Mouse (Mus musculus): ENCODE data around the gene Zdhhc11. TPM values are rescaled to one million over a fixed set of nuclear protein-coding genes. Genes with fewer than 3 reads are reported as not detected.

Gene Zdhhc11
- not detected in 2 replicates for polyA plus RNA-seq (2015; fragmentation: Nextera tagmentation; extraction: Ambion mirVana)

GRCm38 (mm10) chr13:73963551-73963950 lies at the start of gene Zdhhc11:
Zdhhc11 (plus strand) TSS chr13:73963851.
- no peak within 1 kb of the TSS for H3K4me2 ChIP-seq
- H3K27me3 ChIP-seq (replicated peaks), result no peaks in the 10 kb centered on the region
- no peak for ATAC-seq (ENCODE audit: insufficient read depth, low FRiP score, low read depth)
- H3K36me3 ChIP-seq, result peaks cover 21% of the 10 kb centered on the region; the same call in 1 of the 2 replicates
- no peaks in the 10 kb centered on the region for H3K4me1 ChIP-seq
- H3K4me3 ChIP-seq (replicated peaks), result no peak within 1 kb of the TSS
- H3K9ac ChIP-seq, result no peak within 1 kb of the TSS
- H3K9me3 ChIP-seq, result no peaks in the 10 kb centered on the region
- WGBS, result 83% methylated on average over 5 of the region's 5 CpGs
- H3K27ac ChIP-seq, result no peak within 1 kb of the TSS

DNA sequence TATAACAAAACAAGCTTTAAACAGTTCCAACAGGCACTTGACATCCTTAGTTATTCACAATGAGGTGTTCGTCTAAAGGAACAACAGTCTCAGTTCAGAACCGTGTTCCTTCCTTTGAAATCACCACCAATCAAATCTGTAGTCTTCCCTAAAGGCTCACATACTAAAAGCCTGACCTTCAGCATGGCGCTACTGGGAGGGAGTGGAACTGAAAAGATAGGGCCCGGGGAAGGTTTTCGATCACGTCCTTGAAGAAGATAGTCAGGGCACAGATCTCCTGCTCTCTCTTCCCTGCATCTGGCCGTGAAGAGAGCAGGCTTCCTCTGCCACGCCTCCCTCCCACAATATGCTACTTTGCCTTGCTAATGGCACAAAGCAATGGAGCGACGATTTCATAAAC lies 31.4 kb upstream of the Zdhhc11 start:
- Histone ChIP-seq H3K9me3 (no peaks in the 10 kb centered on the region), H3K36me3 (peaks cover 21% of the 10 kb centered on the region), H3K9ac (no peak overlapping the region), H3K4me2 (no peak overlapping the region), H3K4me1 (0 out of 2 replicates have a peak, but pooled peaks cover 6% of the 10 kb centered on the region), H3K27me3 (replicated peaks) (no peaks in the 10 kb centered on the region), H3K27ac (no peak overlapping the region), H3K4me3 (replicated peaks) (no peak overlapping the region)
- no peak for ATAC-seq (ENCODE audit: insufficient read depth, low FRiP score, low read depth)
- 88% methylated on average over 10 of the region's 10 CpGs for WGBS

- Histone ChIP-seq H3K4me1 (peaks cover 12% of the 10 kb centered on the region; the same call in 1 of the 2 replicates), H3K27me3 (replicated peaks) (no peaks in the 10 kb centered on the region), H3K4me3 (replicated peaks) (peak overlapping the region; percentile 73), H3K27ac (no peak overlapping the region), H3K9ac (peak overlapping the region; percentile 51), H3K9me3 (no peaks in the 10 kb centered on the region), H3K36me3 (peaks cover 6% of the 10 kb centered on the region), H3K4me2 (peak overlapping the region; percentile 57)
- peak; percentile 4; the same call in 1 of the 2 replicates for ATAC-seq (ENCODE audit: insufficient read depth, low FRiP score, low read depth)
- WGBS, result 15% methylated on average over 5 of the region's 5 CpGs
Measured at GRCm38 (mm10) chr13:73936938-73937320, 26.7 kb upstream of the Zdhhc11 start.

GRCm38 (mm10) chr13:73937321-73938176 lies 26.1 kb upstream of the Zdhhc11 start, which contains the start of the genes Trip13 and Brd9:
Trip13 (minus strand) TSS chr13:73937784.
Brd9 (plus strand) TSS chr13:73937811.
- peak within 1 kb of the TSS; percentile 73 for H3K4me3 ChIP-seq (replicated peaks)
- H3K36me3 ChIP-seq, result peaks cover 12% of the 10 kb centered on the region
- peak within 1 kb of the TSS; percentile 93 for H3K27ac ChIP-seq
- peak within 1 kb of the TSS; percentile 57 for H3K4me2 ChIP-seq
- WGBS, result under 1% methylated on average over 82 of the region's 82 CpGs
- peak within 1 kb of the TSS; percentile 51 for H3K9ac ChIP-seq
- peak; percentile 97 for ATAC-seq (ENCODE audit: insufficient read depth, low FRiP score, low read depth)
- H3K4me1 ChIP-seq, result peaks cover 12% of the 10 kb centered on the region; the same call in 1 of the 2 replicates
- no peaks in the 10 kb centered on the region for H3K9me3 ChIP-seq
- no peaks in the 10 kb centered on the region for H3K27me3 ChIP-seq (replicated peaks)

DNA sequence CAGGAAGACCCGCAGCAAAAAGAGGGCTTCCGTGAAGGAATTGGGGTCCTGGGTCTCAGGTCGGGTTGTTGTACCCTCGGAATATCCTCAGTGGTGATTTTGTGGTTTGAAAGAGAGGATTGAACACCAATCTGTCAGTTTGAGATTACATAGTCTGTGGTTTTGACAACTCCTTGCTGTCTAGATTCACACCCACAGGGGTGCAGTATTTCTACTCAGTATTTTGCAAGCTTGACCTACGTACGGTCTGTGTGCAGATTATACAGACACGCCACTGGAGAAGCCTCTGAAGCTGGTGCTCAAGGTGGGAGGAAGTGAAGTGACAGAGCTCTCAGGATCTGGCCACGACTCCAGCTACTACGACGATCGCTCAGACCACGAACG lies 25.5 kb upstream of the Zdhhc11 start:
- Histone ChIP-seq H3K27ac (peak overlapping the region; percentile 93; the same call in 1 of the 2 replicates), H3K9ac (peak overlapping the region; percentile 51; the same call in 1 of the 2 replicates), H3K4me2 (peak overlapping the region; percentile 57), H3K4me1 (peaks cover 12% of the 10 kb centered on the region; the same call in 1 of the 2 replicates), H3K9me3 (no peaks in the 10 kb centered on the region), H3K36me3 (peaks cover 18% of the 10 kb centered on the region), H3K27me3 (replicated peaks) (no peaks in the 10 kb centered on the region), H3K4me3 (replicated peaks) (peak overlapping the region; percentile 73)
- ATAC-seq (ENCODE audit: insufficient read depth, low FRiP score, low read depth), result no peak
- WGBS, result 29% methylated on average over 13 of the region's 13 CpGs

DNA sequence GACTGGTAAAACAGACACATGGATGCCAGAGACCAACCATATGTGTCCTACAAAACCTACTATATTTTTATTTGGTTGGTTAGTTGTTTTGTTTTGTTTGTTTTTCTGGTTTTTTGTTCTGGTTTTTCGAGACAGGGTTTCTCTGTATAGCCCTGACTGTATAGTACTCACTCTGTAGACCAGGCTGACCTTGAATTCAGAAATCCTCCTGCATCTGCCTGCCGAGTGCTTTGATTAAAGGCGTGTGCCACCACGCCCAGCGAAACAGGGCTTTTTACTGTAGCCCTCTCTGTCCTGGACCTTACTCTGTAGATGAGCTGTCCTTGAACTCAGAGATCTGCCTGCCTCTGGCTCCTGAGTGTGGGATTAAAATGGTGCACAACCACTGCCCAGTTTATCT lies 24.6 kb upstream of the Zdhhc11 start:
- Histone ChIP-seq H3K4me2 (no peak overlapping the region), H3K9me3 (no peaks in the 10 kb centered on the region), H3K9ac (no peak overlapping the region), H3K36me3 (peaks cover 24% of the 10 kb centered on the region), H3K27me3 (replicated peaks) (no peaks in the 10 kb centered on the region), H3K4me1 (peaks cover 12% of the 10 kb centered on the region; the same call in 1 of the 2 replicates), H3K4me3 (replicated peaks) (no peak overlapping the region), H3K27ac (no peak overlapping the region)
- WGBS, result 89% methylated on average over 5 of the region's 5 CpGs
- ATAC-seq (ENCODE audit: insufficient read depth, low FRiP score, low read depth), result no peak

GRCm38 (mm10) chr13:73944606-73945005 lies 19.0 kb upstream of the Zdhhc11 start:
- peaks cover 44% of the 10 kb centered on the region for H3K36me3 ChIP-seq
- H3K9ac ChIP-seq, result no peak overlapping the region
- H3K9me3 ChIP-seq, result no peaks in the 10 kb centered on the region
- no peak overlapping the region for H3K27ac ChIP-seq
- no peak overlapping the region for H3K4me2 ChIP-seq
- no peaks in the 10 kb centered on the region for H3K27me3 ChIP-seq (replicated peaks)
- 82% methylated on average over 9 of the region's 9 CpGs for WGBS
- H3K4me3 ChIP-seq (replicated peaks), result no peak overlapping the region
- no peak for ATAC-seq (ENCODE audit: insufficient read depth, low FRiP score, low read depth)
- no peaks in the 10 kb centered on the region for H3K4me1 ChIP-seq

DNA sequence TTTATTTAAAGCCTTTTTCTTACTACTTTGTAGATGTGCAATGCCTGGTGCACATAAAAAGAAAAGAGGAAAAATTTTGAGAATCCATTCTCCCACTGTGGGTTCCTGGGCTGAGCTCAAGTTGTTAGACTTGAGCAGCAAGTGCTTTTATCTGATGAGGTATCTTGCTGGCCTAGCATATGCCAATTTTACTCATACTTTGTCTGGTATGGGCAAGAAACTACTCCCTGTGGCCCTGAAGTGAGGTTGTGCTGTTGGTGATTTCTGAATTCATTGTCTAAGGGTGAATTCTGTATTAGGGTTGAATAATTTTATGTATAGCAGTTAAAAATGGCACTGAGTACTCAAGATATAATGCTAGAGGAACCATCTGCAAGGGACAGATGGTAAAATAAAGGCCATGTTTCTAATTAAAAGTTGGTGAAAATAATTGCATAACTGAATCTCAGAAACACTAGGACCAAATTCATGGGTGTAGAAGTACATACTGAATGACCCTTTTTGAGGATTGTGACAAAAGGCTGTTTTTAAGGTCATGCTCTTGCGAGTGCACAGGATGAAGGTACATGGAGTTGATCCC lies 10.0 kb upstream of the Zdhhc11 start:
- no peak for ATAC-seq (ENCODE audit: insufficient read depth, low FRiP score, low read depth)
- no peak overlapping the region for H3K4me2 ChIP-seq
- no peak overlapping the region for H3K9ac ChIP-seq
- H3K27me3 ChIP-seq (replicated peaks), result no peaks in the 10 kb centered on the region
- no peak overlapping the region for H3K4me3 ChIP-seq (replicated peaks)
- 91% methylated on average over 1 of the region's 1 CpGs for WGBS
- no peaks in the 10 kb centered on the region for H3K9me3 ChIP-seq
- H3K27ac ChIP-seq, result no peak overlapping the region
- no peaks in the 10 kb centered on the region for H3K4me1 ChIP-seq
- H3K36me3 ChIP-seq, result peaks cover 40% of the 10 kb centered on the region

- ATAC-seq (ENCODE audit: insufficient read depth, low FRiP score, low read depth), result no peak
- Histone ChIP-seq H3K9ac (no peak overlapping the region), H3K4me2 (no peak overlapping the region), H3K36me3 (peaks cover 43% of the 10 kb centered on the region), H3K27me3 (replicated peaks) (no peaks in the 10 kb centered on the region), H3K4me3 (replicated peaks) (no peak overlapping the region), H3K9me3 (no peaks in the 10 kb centered on the region), H3K27ac (no peak overlapping the region), H3K4me1 (no peaks in the 10 kb centered on the region)
- WGBS, result 64% methylated on average over 6 of the region's 6 CpGs
Measured at GRCm38 (mm10) chr13:73954666-73955065, 9.0 kb upstream of the Zdhhc11 start.

GRCm38 (mm10) chr13:73955531-73955930 lies 8.1 kb upstream of the Zdhhc11 start:
- WGBS, result 87% methylated on average over 5 of the region's 5 CpGs
- Histone ChIP-seq H3K27me3 (replicated peaks) (no peaks in the 10 kb centered on the region), H3K4me2 (no peak overlapping the region), H3K4me1 (no peaks in the 10 kb centered on the region), H3K4me3 (replicated peaks) (no peak overlapping the region), H3K36me3 (peaks cover 44% of the 10 kb centered on the region; the same call in 1 of the 2 replicates), H3K27ac (no peak overlapping the region), H3K9me3 (no peaks in the 10 kb centered on the region), H3K9ac (no peak overlapping the region)
- ATAC-seq (ENCODE audit: insufficient read depth, low FRiP score, low read depth), result no peak

DNA sequence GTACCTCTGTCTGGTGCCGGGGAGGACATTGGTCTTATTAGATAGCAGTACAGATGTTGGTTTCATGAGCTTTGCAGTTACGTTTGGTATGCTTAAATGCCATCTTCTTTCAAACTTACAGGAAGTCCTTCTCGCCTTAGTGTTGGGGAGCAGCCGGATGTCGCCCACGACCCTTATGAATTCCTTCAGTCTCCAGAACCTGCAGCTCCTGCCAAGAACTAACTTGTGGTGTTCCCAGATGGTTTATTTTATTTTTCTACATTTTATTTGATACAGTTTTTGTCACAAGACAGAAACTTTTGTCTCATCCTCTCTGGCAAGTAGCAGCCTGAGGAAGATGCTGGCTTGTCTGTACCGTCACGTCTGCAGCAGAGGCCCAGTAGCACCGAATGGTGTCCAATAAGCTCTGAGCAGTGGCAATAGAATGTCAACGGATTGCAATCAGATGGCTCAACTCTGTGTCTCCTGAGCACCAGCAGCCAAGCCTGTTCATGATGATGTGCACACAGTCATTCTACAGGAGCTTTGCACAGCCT lies 3.5 kb upstream of the Zdhhc11 start:
- Histone ChIP-seq H3K36me3 (peaks cover 39% of the 10 kb centered on the region; the same call in 1 of the 2 replicates), H3K9me3 (no peaks in the 10 kb centered on the region), H3K4me1 (no peaks in the 10 kb centered on the region), H3K27me3 (replicated peaks) (no peaks in the 10 kb centered on the region), H3K4me2 (no peak overlapping the region), H3K27ac (no peak overlapping the region), H3K4me3 (replicated peaks) (no peak overlapping the region), H3K9ac (no peak overlapping the region)
- ATAC-seq (ENCODE audit: insufficient read depth, low FRiP score, low read depth), result no peak
- 88% methylated on average over 10 of the region's 10 CpGs for WGBS

DNA sequence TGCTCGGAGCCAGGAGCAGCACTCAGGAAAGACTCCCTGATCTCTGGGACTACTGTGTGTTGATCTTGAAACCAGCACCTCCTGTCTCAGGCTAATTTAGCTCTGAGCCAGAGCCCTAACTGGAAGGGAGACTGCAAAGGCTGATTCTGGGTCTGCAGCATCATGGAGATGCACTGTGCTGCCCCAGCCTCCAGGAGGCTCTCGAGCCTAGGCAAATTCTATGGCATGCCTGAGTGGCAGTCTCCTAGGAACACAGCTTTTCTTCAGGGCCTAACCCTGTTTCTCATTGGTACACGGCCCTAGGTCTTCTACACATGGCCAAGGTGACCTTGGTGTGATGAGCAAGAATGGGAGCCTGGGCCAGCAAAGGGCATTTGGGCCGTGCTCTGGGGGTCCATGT lies 2.5 kb upstream of the Zdhhc11 start:
- no peak for ATAC-seq (ENCODE audit: insufficient read depth, low FRiP score, low read depth)
- Histone ChIP-seq H3K4me1 (no peaks in the 10 kb centered on the region), H3K27me3 (replicated peaks) (no peaks in the 10 kb centered on the region), H3K9me3 (no peaks in the 10 kb centered on the region), H3K4me3 (replicated peaks) (no peak overlapping the region), H3K27ac (no peak overlapping the region), H3K4me2 (no peak overlapping the region), H3K36me3 (peaks cover 36% of the 10 kb centered on the region; the same call in 1 of the 2 replicates), H3K9ac (no peak overlapping the region)
- WGBS, result 87% methylated on average over 4 of the region's 4 CpGs
